Mouse (Mus musculus) ovary, postnatal 36 days (tissue): ENCODE data around the gene Slc38a4.

ENCODE experiments used
- DNase-seq: peaks from one replicate; pipeline ENCODE4 v3.0.0; 2022; ENCODE audit warnings: low spot score, mixed read lengths

Slc38a4 gene

GRCm38 (mm10) chr15:97054131-97054530 lies 1.6 kb downstream of the Slc38a4 start:
- DNase-seq = no peak

DNA sequence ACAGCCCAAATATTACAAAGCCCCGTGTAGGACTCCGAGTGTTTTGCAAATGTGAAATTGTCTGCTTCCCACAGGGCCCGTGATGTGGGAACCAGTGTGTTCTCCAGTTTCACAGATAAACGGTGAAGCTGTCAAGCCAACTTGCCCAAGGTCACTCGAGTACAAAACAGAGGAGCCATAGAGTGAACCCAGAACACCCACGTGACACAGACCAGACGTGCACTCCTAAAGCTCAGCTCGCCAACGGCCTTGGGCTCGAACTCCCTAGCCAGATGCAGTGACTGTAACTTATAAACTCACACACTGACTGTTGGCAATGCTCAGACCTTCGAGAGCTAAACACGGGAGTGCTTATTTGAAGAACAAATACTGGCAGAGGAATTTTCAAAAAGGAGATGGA lies 5.3 kb downstream of the Slc38a4 start:
- peak; percentile 46 for DNase-seq

GRCm38 (mm10) chr15:97050011-97050410 lies 5.7 kb downstream of the Slc38a4 start:
- DNase-seq = no peak

- no peak for DNase-seq
Observed at GRCm38 (mm10) chr15:97049281-97049841, 6.4 kb downstream of the Slc38a4 start.

DNA sequence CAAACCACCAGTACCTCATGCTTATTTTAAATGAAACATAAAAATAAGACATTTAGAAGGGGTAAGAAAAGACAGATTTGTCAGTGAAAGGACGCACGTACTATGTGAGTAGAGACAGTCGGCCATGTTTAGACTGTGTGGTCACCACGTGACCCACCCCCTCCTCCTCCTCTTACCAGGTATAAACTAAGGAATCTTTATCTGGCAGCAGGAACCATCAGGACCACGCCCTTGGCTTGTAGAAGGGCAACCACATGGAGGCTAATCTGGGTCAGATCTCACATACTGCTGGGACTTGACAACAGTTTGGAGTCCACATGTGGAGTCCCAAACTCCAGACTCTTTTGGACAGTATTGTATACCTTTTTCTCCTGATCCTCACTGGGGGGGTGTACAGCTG lies 7.5 kb downstream of the Slc38a4 start:
- no peak for DNase-seq

GRCm38 (mm10) chr15:97043921-97044320 lies 11.8 kb downstream of the Slc38a4 start:
- DNase-seq = no peak

DNA sequence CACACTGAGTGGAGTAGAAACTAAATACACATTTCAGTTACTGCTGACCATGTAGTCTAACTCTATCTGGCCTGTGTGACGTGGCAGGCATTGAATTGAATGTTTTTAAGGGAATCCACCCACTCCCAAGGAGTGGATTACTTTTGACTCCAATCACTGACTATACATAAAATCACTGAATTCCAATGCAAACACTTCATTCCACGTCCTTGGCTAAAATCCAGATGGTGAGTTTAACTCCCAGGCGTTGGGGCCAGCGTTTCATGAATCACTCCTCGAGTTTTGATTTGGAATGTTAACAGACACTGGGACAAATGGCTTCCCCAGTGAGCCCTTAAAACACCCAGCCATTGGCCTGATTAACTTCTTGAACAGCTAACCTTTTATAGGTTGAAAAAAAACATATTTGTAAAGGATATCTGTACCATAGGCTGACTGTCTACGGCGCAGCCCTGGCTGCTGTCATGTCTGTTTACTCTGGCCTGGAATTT lies 13.7 kb downstream of the Slc38a4 start:
- DNase-seq = no peak

GRCm38 (mm10) chr15:97041182-97041581 lies 14.6 kb downstream of the Slc38a4 start:
- no peak for DNase-seq

DNA sequence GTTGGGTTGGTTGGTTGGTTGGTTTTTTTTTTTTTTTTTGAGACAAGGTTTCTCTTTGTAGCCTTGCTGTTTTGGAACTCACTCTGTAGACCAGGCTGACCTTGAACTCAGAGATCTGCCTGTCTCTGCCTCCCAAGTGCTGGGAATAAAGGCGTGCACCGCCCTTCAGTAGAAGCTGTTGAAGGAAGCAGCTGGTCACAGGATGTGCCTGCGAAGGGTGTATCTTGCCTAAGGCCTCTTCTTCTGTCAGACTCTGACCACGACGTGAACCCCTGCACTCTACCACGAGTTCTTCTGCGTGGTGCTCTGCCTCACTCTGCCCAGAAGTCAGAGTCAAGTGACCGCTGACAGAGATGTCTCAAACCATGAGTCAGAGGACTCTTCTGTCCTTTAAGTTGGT lies 18.0 kb downstream of the Slc38a4 start:
- DNase-seq = no peak

GRCm38 (mm10) chr15:97035892-97036291 lies 19.9 kb downstream of the Slc38a4 start:
- DNase-seq = no peak

- DNase-seq = no peak
Observed at GRCm38 (mm10) chr15:97033485-97033991, 22.2 kb downstream of the Slc38a4 start.

DNA sequence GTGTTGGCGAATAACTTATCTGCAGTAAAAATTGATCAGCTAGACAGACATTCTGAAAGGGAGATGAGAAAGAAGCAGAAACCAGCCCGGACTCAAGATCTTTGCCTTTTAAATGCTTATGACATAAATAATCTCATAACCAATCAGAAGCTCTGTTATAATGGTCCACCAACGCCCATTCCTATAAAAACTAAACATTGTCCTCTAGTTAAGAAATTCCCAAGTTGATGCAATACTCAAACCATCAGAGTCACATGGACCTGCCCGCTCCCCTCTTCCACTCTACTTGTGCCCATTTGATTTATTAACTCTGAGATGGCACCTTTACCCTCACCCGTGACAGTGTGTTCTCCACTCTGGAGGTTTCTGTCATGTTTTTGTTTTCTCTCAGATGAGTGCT lies 23.9 kb downstream of the Slc38a4 start:
- no peak for DNase-seq

DNA sequence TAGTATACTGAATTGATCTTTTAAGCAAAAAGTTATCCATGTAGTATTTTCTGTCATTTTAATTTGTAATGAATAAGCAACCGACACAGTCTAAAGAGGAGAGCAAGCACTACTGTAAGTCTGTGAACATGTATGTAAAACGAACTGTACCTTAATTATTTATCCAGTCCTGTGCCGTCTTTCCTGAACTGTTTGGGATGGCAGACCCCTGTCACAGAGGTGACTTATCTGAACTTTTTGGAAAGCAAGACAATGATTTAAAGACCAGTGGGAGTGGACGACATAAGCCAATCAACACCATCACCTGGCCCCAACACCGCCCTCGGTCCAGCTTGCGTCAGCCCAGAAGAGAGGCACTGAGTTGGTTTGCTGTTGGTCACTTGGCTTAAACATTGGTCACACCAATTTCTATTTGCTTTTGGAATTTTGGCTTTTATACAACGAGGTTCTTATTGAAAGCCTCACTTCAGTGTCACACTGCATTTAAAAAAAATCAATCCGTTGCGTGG lies 24.7 kb downstream of the Slc38a4 start:
- no peak for DNase-seq

- DNase-seq = no peak
Observed at GRCm38 (mm10) chr15:97030136-97030535, 25.6 kb downstream of the Slc38a4 start.

- DNase-seq = no peak
Observed at GRCm38 (mm10) chr15:97029064-97029791, 26.5 kb downstream of the Slc38a4 start.

GRCm38 (mm10) chr15:97028651-97029050 lies 27.1 kb downstream of the Slc38a4 start:
- no peak for DNase-seq

GRCm38 (mm10) chr15:97028046-97028634 lies 27.6 kb downstream of the Slc38a4 start:
- DNase-seq = no peak

DNA sequence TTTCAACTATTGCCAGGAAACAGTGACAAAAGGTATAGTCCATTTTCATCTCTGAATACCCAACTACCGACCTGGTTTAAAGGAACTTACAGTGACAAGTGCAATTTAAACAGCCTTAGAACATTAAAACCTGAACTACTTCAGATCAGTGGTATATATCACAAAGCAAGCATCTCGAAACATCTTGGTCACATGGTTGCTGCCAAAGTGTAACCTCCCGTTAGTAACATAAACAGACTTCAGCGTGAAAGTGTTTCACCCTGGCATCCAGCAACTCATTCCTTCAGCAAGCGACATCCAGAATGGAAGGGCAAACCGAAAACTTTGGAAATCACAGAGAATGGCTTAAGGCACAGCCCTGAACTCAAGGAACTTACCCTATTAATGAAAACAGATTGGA lies 29.1 kb downstream of the Slc38a4 start:
- DNase-seq = no peak

- no peak for DNase-seq
Observed at GRCm38 (mm10) chr15:97022764-97023163, 33.0 kb downstream of the Slc38a4 start.

GRCm38 (mm10) chr15:97022213-97022612 lies 33.5 kb downstream of the Slc38a4 start:
- DNase-seq = no peak

DNA sequence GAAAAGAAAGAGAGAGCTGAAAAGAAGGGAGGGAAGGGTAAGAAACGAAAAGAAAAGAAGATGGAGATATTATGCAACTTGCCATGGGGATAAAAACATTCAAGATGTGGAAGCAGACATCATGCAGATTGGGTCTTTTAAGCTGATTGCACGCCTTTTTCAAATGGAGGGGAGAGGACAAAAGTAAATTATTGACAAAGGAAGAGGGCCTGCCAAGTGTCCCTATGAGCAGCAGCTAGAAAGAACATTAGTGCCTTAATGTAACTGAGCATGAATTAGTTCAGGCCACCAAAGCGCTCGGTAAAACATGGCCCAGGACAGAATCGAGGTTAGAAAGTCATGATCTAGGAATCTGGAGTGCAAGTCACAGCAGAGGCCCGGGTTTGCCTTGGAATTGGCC lies 35.5 kb downstream of the Slc38a4 start:
- DNase-seq = no peak

DNA sequence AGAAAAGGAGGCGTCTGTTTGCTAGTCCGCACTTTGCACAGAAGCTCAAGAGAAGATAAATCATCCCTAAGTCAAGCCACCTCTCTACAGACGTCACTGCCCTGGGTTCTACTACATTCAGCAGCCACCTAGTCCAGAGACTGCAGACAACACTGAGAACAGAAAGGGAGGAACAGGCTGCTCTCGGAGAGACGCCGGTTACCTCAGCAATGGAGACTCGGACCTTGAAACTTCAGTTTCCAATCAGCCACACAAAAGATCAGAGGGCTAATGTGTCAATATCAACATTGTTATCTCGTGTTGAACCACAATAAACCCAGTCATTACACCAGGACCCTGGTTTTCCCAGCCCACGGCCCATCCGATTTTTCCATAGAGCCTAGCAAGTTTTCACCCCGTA lies 36.4 kb downstream of the Slc38a4 start:
- no peak for DNase-seq

- DNase-seq = no peak
Observed at GRCm38 (mm10) chr15:97017195-97017594, 38.6 kb downstream of the Slc38a4 start.
